Mouse (Mus musculus): ENCODE data around the gene Rasgef1c.

The Rasgef1c gene

DNA sequence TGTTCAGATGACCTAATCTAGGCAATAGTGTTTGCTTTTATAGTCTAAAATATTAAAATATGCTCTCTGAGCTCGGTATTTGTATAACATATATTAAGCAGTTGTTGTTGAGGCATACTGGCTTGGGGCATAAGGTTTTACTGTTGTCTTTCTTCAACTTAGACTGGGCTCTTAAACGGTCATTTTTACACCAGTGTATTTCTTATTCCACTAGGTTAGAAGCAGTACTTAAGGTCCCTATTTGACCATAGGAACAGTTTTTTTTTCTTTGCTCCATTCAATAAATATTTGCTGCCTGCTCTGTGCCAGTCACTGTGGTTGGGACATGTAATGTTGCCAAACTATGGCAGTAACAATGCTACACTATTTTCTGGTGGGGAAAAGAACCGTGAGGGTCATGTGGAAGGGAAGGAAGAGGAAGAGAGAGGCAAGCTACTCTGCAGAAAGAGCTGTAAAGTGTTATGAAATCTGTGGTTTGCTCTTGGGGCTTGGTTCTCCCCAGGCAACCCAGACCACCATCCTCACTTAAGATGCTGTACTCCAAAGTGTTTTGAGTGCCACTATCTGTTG, 125.0 kb downstream of the Rasgef1c start:
- no peak for DNase-seq

GRCm38 (mm10) chr11:50028416-50028815, 126.8 kb downstream of the Rasgef1c start:
- DNase-seq: no peak

All from spleen, adult 18-20 months (tissue).